ENCODE assay signal across 8 mouse cellular contexts in the genomic region with DNA sequence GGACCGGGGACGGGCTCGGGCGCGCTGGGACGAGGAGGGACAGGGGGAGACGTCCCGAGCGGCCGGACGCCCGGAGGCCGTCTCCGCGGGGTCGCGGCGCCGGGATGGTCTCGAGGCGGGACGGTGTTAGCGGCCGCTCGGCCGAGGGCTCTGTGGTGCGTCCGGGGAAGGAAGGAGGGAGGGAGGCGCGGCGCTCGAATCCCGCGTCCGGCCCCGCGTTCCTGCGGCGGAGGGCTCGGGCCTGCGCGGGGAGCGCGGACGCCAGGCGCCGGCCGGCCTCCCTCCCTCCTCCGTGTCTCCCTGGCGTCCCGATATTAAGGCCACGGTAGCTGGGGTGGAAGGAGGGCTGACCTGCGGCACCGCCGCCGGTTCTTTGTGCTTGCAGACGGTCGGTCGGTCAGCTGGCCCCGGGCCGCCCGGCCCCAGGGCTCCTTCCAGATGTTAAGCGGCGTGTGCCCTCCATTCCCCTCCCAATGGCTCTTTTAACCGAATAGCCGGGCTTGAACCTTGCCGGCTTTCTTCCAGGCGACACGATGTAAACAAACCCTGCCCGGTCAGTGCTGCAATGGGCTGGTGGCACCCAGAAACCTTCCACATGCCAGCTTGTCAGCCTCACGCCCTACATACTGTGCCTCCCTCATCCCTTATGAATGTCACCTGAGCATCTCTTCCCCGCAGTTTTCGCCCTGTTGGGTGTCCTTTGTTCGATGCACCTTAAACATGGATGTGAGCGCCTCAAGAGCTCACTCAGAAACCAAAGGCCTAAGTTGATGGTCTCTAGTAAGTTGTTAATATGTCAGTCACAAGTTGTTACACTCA. TPM values are rescaled to one million over a fixed set of nuclear protein-coding genes. Genes with fewer than 3 reads are reported as not detected.
DNase-seq lines count a peak whose midpoint lies in the region; ATAC-seq and TF ChIP-seq lines count a peak whose summit lies in the region.

No protein-coding gene starts in this region.

- peak; percentile 32 for DNase-seq in layer of hippocampus, adult 11-12 months (ENCODE audit: low spot score)
- DNase-seq in layer of hippocampus, adult 9-10 months (ENCODE audit: low spot score) = no peak
- DNase-seq in adrenal gland, postnatal 25 days = peak; percentile 38
- DNase-seq in hindbrain, embryonic 11.5 days (ENCODE audit: low spot score) = no peak
- peak; percentile 27 to 37 for DNase-seq in layer of hippocampus, postnatal 36 days
- peak; percentile 44 to 49 for DNase-seq in lung, postnatal 4 days

- peak overlapping the region; percentile 81 for H3K4me2 ChIP-seq in forebrain, embryonic 13.5 days
- H3K4me2 ChIP-seq in hindbrain, embryonic 11.5 days (replicated peaks; ENCODE audit: low read depth, low read length) = peak overlapping the region; percentile 34

- no peaks in the 10 kb centered on the region for H3K9me3 ChIP-seq in forebrain, embryonic 13.5 days (replicated peaks)
- no peaks in the 10 kb centered on the region for H3K9me3 ChIP-seq in hindbrain, embryonic 11.5 days (ENCODE audit: control insufficient read depth, low read length)

- H3K4me1 ChIP-seq in forebrain, embryonic 13.5 days = peaks cover 16% of the 10 kb centered on the region
- H3K4me1 ChIP-seq in hindbrain, embryonic 11.5 days (replicated peaks; ENCODE audit: control insufficient read depth, insufficient read depth, low read length) = no peaks in the 10 kb centered on the region
- H3K4me1 ChIP-seq in small intestine, adult 2 months (ENCODE audit: control insufficient read depth, insufficient read depth, insufficient read length, low read length) = no peaks in the 10 kb centered on the region

- H3K9ac ChIP-seq in forebrain, embryonic 13.5 days = peak overlapping the region; percentile 98
- H3K9ac ChIP-seq in hindbrain, embryonic 11.5 days (ENCODE audit: low read depth, low read length) = peak overlapping the region; percentile 98

- H3K4me3 ChIP-seq in forebrain, embryonic 13.5 days = peak overlapping the region; percentile 97
- peak overlapping the region; percentile 94 for H3K4me3 ChIP-seq in hindbrain, embryonic 11.5 days (ENCODE audit: low read depth, low read length)
- peak overlapping the region; percentile 82 for H3K4me3 ChIP-seq in small intestine, adult 2 months (ENCODE audit: low read depth, low read length)

- H3K27me3 ChIP-seq in forebrain, embryonic 13.5 days = no peaks in the 10 kb centered on the region
- no peaks in the 10 kb centered on the region for H3K27me3 ChIP-seq in hindbrain, embryonic 11.5 days (ENCODE audit: control insufficient read depth, insufficient read depth, low read length)
- H3K27me3 ChIP-seq in small intestine, adult 2 months (ENCODE audit: control insufficient read depth, insufficient read depth, low read length) = no peaks in the 10 kb centered on the region

- H3K36me3 ChIP-seq in forebrain, embryonic 13.5 days (ENCODE audit: poor library complexity, severe bottlenecking) = no peaks in the 10 kb centered on the region
- H3K36me3 ChIP-seq in hindbrain, embryonic 11.5 days (ENCODE audit: control insufficient read depth, insufficient read depth, low read length) = no peaks in the 10 kb centered on the region
- H3K36me3 ChIP-seq in small intestine, adult 2 months (ENCODE audit: control insufficient read depth, insufficient read depth, low read length) = 0 out of 2 replicates have a peak, but pooled peaks cover 1% of the 10 kb centered on the region

- no peak for TF ChIP-seq POLR2A in small intestine, adult 2 months (IDR thresholded peaks at IDR 0.05; ENCODE audit: low read depth, low read length)

- ATAC-seq in forebrain, embryonic 13.5 days = peak; percentile 86
- peak; percentile 90 for ATAC-seq in hindbrain, embryonic 11.5 days (ENCODE audit: low FRiP score)

- peak overlapping the region; percentile 91 for H3K27ac ChIP-seq in forebrain, embryonic 13.5 days
- H3K27ac ChIP-seq in hindbrain, embryonic 11.5 days (ENCODE audit: low read depth, low read length) = peak overlapping the region; percentile 86
- H3K27ac ChIP-seq in small intestine, adult 2 months (ENCODE audit: insufficient read depth, low read depth, low read length) = peak overlapping the region; percentile 27

- under 1% methylated on average over 59 of the region's 75 CpGs for WGBS in forebrain, embryonic 13.5 days
- WGBS in hindbrain, embryonic 11.5 days = under 1% methylated on average over 68 of the region's 75 CpGs
- WGBS in small intestine, adult 2 months = under 1% methylated on average over 74 of the region's 75 CpGs

- TF ChIP-seq CTCF in small intestine, adult 2 months (IDR thresholded peaks at IDR 0.05; ENCODE audit: extremely low read depth, insufficient read length, insufficient replicate concordance, low read depth, low read length) = no peak

RNA-seq across cellular contexts. Expression of a gene that starts 0.9 kb away (rescaled TPM):
- total RNA-seq in adrenal gland, postnatal 25 days (2021) = 103 and 131 TPM in 2 replicates
- 74.6 and 94.8 TPM in 2 replicates for polyA plus RNA-seq in forebrain, embryonic 13.5 days (2015; fragmentation: Nextera tagmentation; extraction: Ambion mirVana)
- polyA plus RNA-seq in hindbrain, embryonic 11.5 days (2014; fragmentation: Nextera tagmentation; extraction: Ambion mirVana) = 64.3 and 71.5 TPM in 2 replicates
- 100 to 1,000 TPM; 102 to 105 TPM for total RNA-seq in layer of hippocampus, postnatal 36 days (2021)
- polyA plus RNA-seq in small intestine, adult 2 months (2012; rRNA removed) = 2.7 and 4.6 TPM in 2 replicates

RNA-seq across cellular contexts. Expression of a gene that starts 47.5 kb away (rescaled TPM):
- not detected in 2 replicates for total RNA-seq in adrenal gland, postnatal 25 days (2021)
- not detected in 2 replicates for polyA plus RNA-seq in forebrain, embryonic 13.5 days (2015; fragmentation: Nextera tagmentation; extraction: Ambion mirVana)
- not detected in 2 replicates for polyA plus RNA-seq in hindbrain, embryonic 11.5 days (2014; fragmentation: Nextera tagmentation; extraction: Ambion mirVana)
- total RNA-seq in layer of hippocampus, postnatal 36 days (2021) = not detected
- not detected in 2 replicates for polyA plus RNA-seq in small intestine, adult 2 months (2012; rRNA removed)

Comparison
In these comparisons a context has a peak if more than half of its experiments do, and no peak if none do; other contexts are left out.
1. DNase-seq: peak in layer of hippocampus, adult 11-12 months (single experiment), adrenal gland, postnatal 25 days (single experiment), layer of hippocampus, postnatal 36 days (2 of 2) and lung, postnatal 4 days (2 of 2); none in layer of hippocampus, adult 9-10 months (single experiment) and hindbrain, embryonic 11.5 days (single experiment).
2. H3K27ac ChIP-seq: peak in every context shown above with its lines; median percentile 91 in forebrain, embryonic 13.5 days; 86 in hindbrain, embryonic 11.5 days; 27 in small intestine, adult 2 months.
3. RNA of a gene that starts 0.9 kb away (polyA plus RNA-seq): 74.6 to 94.8 TPM in forebrain, embryonic 13.5 days and 64.3 to 71.5 TPM in hindbrain, embryonic 11.5 days; 2.7 to 4.6 TPM in small intestine, adult 2 months; every median in the first group is over 10 times any median in the second.
4. Peak in every context shown above with its lines, with median percentiles within 50 percentile points of each other: H3K4me3 ChIP-seq.